Mouse (Mus musculus) thymus, adult 2 months (tissue): Measurements from ENCODE around the gene Erg.

ENCODE experiments used
- CTCF ChIP-seq: fragments of 200-500 bp; IDR thresholded peaks from 2 replicates; pipeline ENCODE4 v1.5.1; 2012; ENCODE audit warnings: mild to moderate bottlenecking, control low read depth, low read length, moderate library complexity, borderline replicate concordance; ENCODE audit not compliant: control insufficient read depth, poor library complexity, insufficient read depth; ENCODE audit errors: extremely low read depth
- POLR2A ChIP-seq: fragments of 200-500 bp; IDR thresholded peaks from 2 replicates; pipeline ENCODE4 v1.6.1; 2012; ENCODE audit warnings: mild to moderate bottlenecking, low read length, control low read depth, moderate library complexity; ENCODE audit not compliant: control insufficient read depth, poor library complexity, insufficient read depth; ENCODE audit errors: extremely low read depth

- TF ChIP-seq CTCF (no peak), POLR2A (no peak)
Measured at GRCm38 (mm10) chr16:95388811-95389529, 197.4 kb downstream of the Erg start.
